Mouse (Mus musculus): Measurements from ENCODE around the gene 4931409K22Rik.

DNA sequence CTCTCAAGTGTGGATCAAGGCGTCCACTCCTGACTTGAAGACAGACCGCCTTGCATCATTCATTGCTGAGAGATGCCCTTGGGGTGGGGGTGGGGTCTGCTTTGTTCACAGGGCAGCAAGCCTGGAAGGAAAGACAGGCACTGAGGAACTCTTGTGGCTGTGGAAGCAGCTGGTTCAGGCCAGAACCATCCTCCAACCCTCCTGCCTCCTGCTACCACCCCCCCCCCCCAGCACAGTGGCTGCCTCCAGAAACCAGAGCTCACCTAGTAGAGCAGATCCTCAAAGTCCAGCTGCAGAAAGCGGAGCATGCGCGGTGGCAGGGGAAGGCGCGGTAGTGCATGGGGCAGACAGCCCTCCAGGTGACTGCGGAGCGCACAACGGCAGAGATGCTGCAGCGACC is 23.2 kb downstream of the 4931409K22Rik start:
- TF ChIP-seq CTCF (IDR thresholded peaks at IDR 0.05; ENCODE audit: borderline replicate concordance, control insufficient read depth, extremely low read depth, insufficient read depth, low read length, poor library complexity) (no peak), POLR2A (IDR thresholded peaks at IDR 0.05; ENCODE audit: control insufficient read depth, extremely low read depth, insufficient read depth, low read length, poor library complexity) (no peak)
